Mouse (Mus musculus) MEL (cell line): ENCODE results near the gene Apc2. TPM values are rescaled to one million over a fixed set of nuclear protein-coding genes. Genes with fewer than 3 reads are reported as not detected.

Experiments
- DNase-seq: peaks from one replicate; pipeline ENCODE4 v3.0.0; 2011; ENCODE audit warnings: low read depth, low spot score
- H3K27ac ChIP-seq: 2 replicates; pipeline ENCODE4 v1.5.1; 2012; ENCODE audit warnings: low read depth, mild to moderate bottlenecking, control low read depth, low read length, moderate library complexity; ENCODE audit not compliant: control insufficient read depth
- H3K27me3 ChIP-seq, 2 experiments: fragments of 150-350 bp in 1 of 2; sonication (generic) in 1 of 2; 2 replicates each; pipeline ENCODE4 v1.6.1; 2012; ENCODE audit warnings: low read length in 2 of 2, mild to moderate bottlenecking in 2 of 2, improper control_type of control experiment in 1 of 2, moderate library complexity in 1 of 2; ENCODE audit not compliant: insufficient read depth in 2 of 2, control insufficient read depth in 1 of 2
- H3K36me3 ChIP-seq, 2 experiments: 2 replicates each; pipeline ENCODE4 v1.6.1; 2012 to 2014; ENCODE audit warnings: low read length in 2 of 2, improper control_type of control experiment in 1 of 2, inconsistent platforms in 1 of 2, mild to moderate bottlenecking in 1 of 2; ENCODE audit not compliant: insufficient read depth in 2 of 2, control insufficient read depth in 1 of 2
- H3K4me1 ChIP-seq, 2 experiments: fragments of 150-350 bp in 1 of 2; sonication (generic) in 1 of 2; 2 replicates each; pipeline ENCODE4 v1.6.1; 2012; ENCODE audit warnings: low read length in 2 of 2, improper control_type of control experiment in 1 of 2, mild to moderate bottlenecking in 1 of 2; ENCODE audit not compliant: insufficient read depth in 2 of 2, control insufficient read depth in 1 of 2
- H3K4me3 ChIP-seq, 2 experiments: fragments of 150-350 bp in 1 of 2; sonication (generic) in 1 of 2; 2 replicates each; pipeline ENCODE4 v1.5.1; 2012; ENCODE audit warnings: low read depth in 2 of 2, low read length in 2 of 2, mild to moderate bottlenecking in 2 of 2, moderate library complexity in 2 of 2, control low read depth in 1 of 2, improper control_type of control experiment in 1 of 2; ENCODE audit not compliant: control insufficient read depth in 1 of 2, insufficient read depth in 1 of 2
- H3K79me2 ChIP-seq: 2 replicates; pipeline ENCODE4 v1.6.1; 2012; ENCODE audit warnings: mild to moderate bottlenecking, low read length, moderate library complexity; ENCODE audit not compliant: control insufficient read depth, poor library complexity, insufficient read depth
- H3K9ac ChIP-seq: 2 replicates; pipeline ENCODE4 v1.6.1; 2012; ENCODE audit warnings: low read depth, mild to moderate bottlenecking, control low read depth, low read length, moderate library complexity; ENCODE audit not compliant: control insufficient read depth, poor library complexity, severe bottlenecking
- H3K9me3 ChIP-seq: fragments of 150-350 bp; sonication (generic); replicated peaks from 2 replicates; pipeline ENCODE4 v1.6.1; 2012; ENCODE audit warnings: mild to moderate bottlenecking, low read length, improper control_type of control experiment, moderate library complexity; ENCODE audit not compliant: insufficient read depth
- CHD2 ChIP-seq: IDR thresholded peaks from 2 replicates; pipeline ENCODE4 v1.6.1; 2011; ENCODE audit warnings: low read length, improper control_type of control experiment
- CTCF ChIP-seq, 3 experiments: IDR thresholded peaks in 2 of 3; conservative IDR thresholded peaks in 1 of 3; 2 replicates each; pipeline ENCODE4 v1.5.1; 2011 to 2012; ENCODE audit warnings: low read length in 3 of 3, low read depth in 2 of 3, mild to moderate bottlenecking in 2 of 3, improper control_type of control experiment in 1 of 3, inconsistent platforms in 1 of 3, mixed read lengths in 1 of 3, moderate library complexity in 1 of 3; ENCODE audit not compliant: control insufficient read depth in 1 of 3, insufficient read depth in 1 of 3, poor library complexity in 1 of 3, severe bottlenecking in 1 of 3
- EP300 ChIP-seq, 2 experiments: IDR thresholded peaks; 2 replicates each; pipeline ENCODE4 v1.6.1; 2011; ENCODE audit warnings: improper control_type of control experiment in 2 of 2, low read length in 2 of 2, low read depth in 1 of 2, mild to moderate bottlenecking in 1 of 2
- GABPA ChIP-seq: IDR thresholded peaks from 2 replicates; pipeline ENCODE4 v1.6.1; 2012; ENCODE audit warnings: low read depth, mild to moderate bottlenecking, inconsistent platforms, low read length, improper control_type of control experiment, moderate library complexity
- GATA1 ChIP-seq: IDR thresholded peaks from 2 replicates; pipeline ENCODE4 v1.6.1; 2011; ENCODE audit warnings: low read depth, low read length, improper control_type of control experiment
- JUND ChIP-seq: IDR thresholded peaks from 2 replicates; pipeline ENCODE4 v1.6.1; 2011; ENCODE audit warnings: low read depth, mild to moderate bottlenecking, improper control_type of control experiment, low read length
- KAT2A ChIP-seq: conservative IDR thresholded peaks from 2 replicates; pipeline ENCODE4 v1.6.1; 2012; ENCODE audit warnings: low read depth, low read length, improper control_type of control experiment, inconsistent platforms
- MAFK ChIP-seq: IDR thresholded peaks from 2 replicates; pipeline ENCODE4 v1.6.1; 2011; ENCODE audit warnings: low read depth, mild to moderate bottlenecking, low read length, improper control_type of control experiment, borderline replicate concordance
- MAX ChIP-seq: IDR thresholded peaks from 2 replicates; pipeline ENCODE4 v1.6.1; 2011; ENCODE audit warnings: low read length, improper control_type of control experiment
- MEF2A ChIP-seq: IDR thresholded peaks from 2 replicates; pipeline ENCODE4 v1.6.1; 2014; ENCODE audit warnings: low read depth, mild to moderate bottlenecking, inconsistent platforms, low read length, improper control_type of control experiment; ENCODE audit not compliant: poor library complexity, insufficient replicate concordance, severe bottlenecking; ENCODE audit errors: extremely low read depth
- MYB ChIP-seq: IDR thresholded peaks from 2 replicates; pipeline ENCODE4 v1.6.1; 2011; ENCODE audit warnings: mild to moderate bottlenecking, low read depth, low read length, improper control_type of control experiment
- MYC ChIP-seq: IDR thresholded peaks from 2 replicates; pipeline ENCODE4 v1.6.1; 2011; ENCODE audit warnings: low read depth, mild to moderate bottlenecking, low read length, improper control_type of control experiment, moderate library complexity
- NELFE ChIP-seq: IDR thresholded peaks from 2 replicates; pipeline ENCODE4 v1.6.1; 2011; ENCODE audit warnings: low read depth, low read length, improper control_type of control experiment
- POLR2A ChIP-seq, 2 experiments: IDR thresholded peaks; 2 replicates each; pipeline ENCODE4 v1.6.1; 2011 to 2012; ENCODE audit warnings: low read length in 2 of 2, mild to moderate bottlenecking in 2 of 2, control low read depth in 1 of 2, improper control_type of control experiment in 1 of 2, low read depth in 1 of 2, moderate library complexity in 1 of 2; ENCODE audit not compliant: control insufficient read depth in 1 of 2, insufficient read depth in 1 of 2, poor library complexity in 1 of 2
- POLR2AphosphoS2 ChIP-seq: IDR thresholded peaks from 2 replicates; pipeline ENCODE4 v1.6.1; 2011; ENCODE audit warnings: low read length, improper control_type of control experiment
- POLR2AphosphoS5 ChIP-seq: IDR thresholded peaks from 2 replicates; pipeline ENCODE4 v1.6.1; 2012; ENCODE audit warnings: low read depth, borderline replicate concordance, mild to moderate bottlenecking, inconsistent platforms, low read length, moderate library complexity, mixed read lengths
- RAD21 ChIP-seq: IDR thresholded peaks from 2 replicates; pipeline ENCODE4 v1.6.1; 2011; ENCODE audit warnings: mild to moderate bottlenecking, low read depth, low read length, improper control_type of control experiment
- SIN3A ChIP-seq: IDR thresholded peaks from 2 replicates; pipeline ENCODE4 v1.6.1; 2012; ENCODE audit warnings: low read length, improper control_type of control experiment, inconsistent platforms
- TCF12 ChIP-seq: IDR thresholded peaks from 2 replicates; pipeline ENCODE4 v1.6.1; 2014; ENCODE audit warnings: low read depth, mild to moderate bottlenecking, inconsistent platforms, low read length, improper control_type of control experiment, moderate library complexity
- UBTF ChIP-seq: IDR thresholded peaks from 2 replicates; pipeline ENCODE4 v1.6.1; 2012; ENCODE audit warnings: low read depth, mild to moderate bottlenecking, inconsistent platforms, low read length, improper control_type of control experiment, moderate library complexity, borderline replicate concordance; ENCODE audit not compliant: insufficient read depth
- USF1 ChIP-seq: IDR thresholded peaks from 2 replicates; pipeline ENCODE4 v1.6.1; 2014; ENCODE audit warnings: low read depth, mild to moderate bottlenecking, inconsistent platforms, low read length, improper control_type of control experiment, moderate library complexity
- USF2 ChIP-seq, 2 experiments: IDR thresholded peaks; 2 replicates each; pipeline ENCODE4 v1.6.1; 2011 to 2012; ENCODE audit warnings: improper control_type of control experiment in 2 of 2, low read length in 2 of 2, borderline replicate concordance in 1 of 2, inconsistent platforms in 1 of 2, low read depth in 1 of 2, mild to moderate bottlenecking in 1 of 2; ENCODE audit not compliant: insufficient read depth in 1 of 2
- ZNF384 ChIP-seq: IDR thresholded peaks from 2 replicates; pipeline ENCODE4 v1.6.1; 2012; ENCODE audit warnings: low read depth, mild to moderate bottlenecking, inconsistent platforms, low read length, improper control_type of control experiment
- polyA plus RNA-seq, 2 experiments: library from polyadenylated mRNA; stranded (reverse) in 1 of 2; unstranded in 1 of 2; fragments of >175 nt in 1 of 2; fragments of >200 nt in 1 of 2; gene quantifications; 2 replicates each; pipeline versions ENCODE4 v1.2.1 to v1.2.4; 2012; ENCODE audit warnings: low replicate concordance in 2 of 2, low read depth in 1 of 2; ENCODE audit not compliant: insufficient read length in 2 of 2, insufficient read depth in 1 of 2, missing spikeins in 1 of 2
- total RNA-seq: library from RNA; depleted of rRNA; stranded (reverse); fragments of 300-350 nt; gene quantifications from 2 replicates; pipeline ENCODE4 v1.2.3, GENCODE M21; 2012

The Apc2 gene
- total and polyA plus RNA-seq, 3 experiments = 0.58 to 1.2 TPM; not detected in 1

GRCm38 (mm10) chr10:80254331-80255297 lies 41.2 kb upstream of the Apc2 start:
- no peak overlapping the region for H3K4me3 ChIP-seq
- H3K27ac ChIP-seq = no peak overlapping the region
- H3K79me2 ChIP-seq = peaks cover 15% of the 10 kb centered on the region
- TF ChIP-seq GATA1 (no peak), MAFK (no peak), GABPA (no peak), RAD21 (no peak), SIN3A (no peak), KAT2A (no peak), UBTF (no peak), NELFE (no peak), MAX (no peak), POLR2A (IDR thresholded peaks at IDR 0.05; ENCODE audit: control insufficient read depth in 1 of 2, insufficient read depth in 1 of 2, low read depth in 1 of 2, low read length in 2 of 2, poor library complexity in 1 of 2) (no peak), JUND (no peak), CHD2 (no peak), EP300 (IDR thresholded peaks at IDR 0.05; ENCODE audit: low read depth in 1 of 2, low read length in 2 of 2) (no peak), TCF12 (no peak), MYC (no peak), POLR2AphosphoS5 (no peak), POLR2AphosphoS2 (no peak), USF1 (no peak)
- TF ChIP-seq, all 39 proteins: peak for 0
- no peak for DNase-seq
- no peaks in the 10 kb centered on the region for H3K27me3 ChIP-seq
- no peak overlapping the region for H3K9ac ChIP-seq
- no peaks in the 10 kb centered on the region; a peak in 1 of 4 replicates for H3K36me3 ChIP-seq
- peaks cover 0 to 3% of the 10 kb centered on the region in 2 experiments; a peak in 2 of 4 replicates for H3K4me1 ChIP-seq
- no peaks in the 10 kb centered on the region for H3K9me3 ChIP-seq

GRCm38 (mm10) chr10:80255881-80256535 lies 39.8 kb upstream of the Apc2 start:
- Histone ChIP-seq H3K79me2 (peaks cover 3% of the 10 kb centered on the region; the same call in 1 of the 2 replicates), H3K27ac (no peak overlapping the region), H3K9me3 (no peaks in the 10 kb centered on the region), H3K4me3 (no peak overlapping the region), H3K27me3 (no peaks in the 10 kb centered on the region), H3K36me3 (no peaks in the 10 kb centered on the region), H3K9ac (no peak overlapping the region), H3K4me1 (peaks cover 0 to 7% of the 10 kb centered on the region in 2 experiments; a peak in 2 of 4 replicates)
- DNase-seq = no peak
- TF ChIP-seq ZNF384 (no peak), POLR2A (IDR thresholded peaks at IDR 0.05; ENCODE audit: control insufficient read depth in 1 of 2, insufficient read depth in 1 of 2, low read depth in 1 of 2, low read length in 2 of 2, poor library complexity in 1 of 2) (no peak), MYB (no peak), SIN3A (no peak), MAX (no peak), MEF2A (no peak), POLR2AphosphoS2 (no peak), USF2 (IDR thresholded peaks at IDR 0.05; ENCODE audit: borderline replicate concordance in 1 of 2, insufficient read depth in 1 of 2, low read depth in 1 of 2, low read length in 2 of 2) (no peak), CTCF (IDR thresholded peaks at IDR 0.05 in 2 of 3, conservative IDR thresholded peaks at IDR 0.05 in 1 of 3; ENCODE audit: control insufficient read depth in 1 of 3, insufficient read depth in 1 of 3, low read depth in 2 of 3, low read length in 3 of 3, poor library complexity in 1 of 3, severe bottlenecking in 1 of 3) (no peak; a peak in 1 of 6 replicates), EP300 (IDR thresholded peaks at IDR 0.05; ENCODE audit: low read depth in 1 of 2, low read length in 2 of 2) (no peak)
